Mouse (Mus musculus) bone marrow macrophage, adult 2 months (primary cell): ENCODE data around the gene Plekho2.

Source experiments
- CTCF ChIP-seq: IDR thresholded peaks from 2 replicates; pipeline ENCODE4 v1.5.1; 2012; ENCODE audit warnings: low read depth, mild to moderate bottlenecking, low read length, moderate library complexity
- POLR2A ChIP-seq: IDR thresholded peaks from 2 replicates; pipeline ENCODE4 v1.6.1; 2012; ENCODE audit warnings: mild to moderate bottlenecking, low read depth, low read length, borderline replicate concordance

- no peak for TF ChIP-seq CTCF
- TF ChIP-seq POLR2A, result no peak
Observed at GRCm38 (mm10) chr9:65555001-65555405, 24.8 kb downstream of the Plekho2 start.
